ENCODE assay signal across 13 mouse cellular contexts in genomic region chr17:87968483-87968926, GRCm38 (mm10). TPM values are rescaled to one million over a fixed set of nuclear protein-coding genes. Genes with fewer than 3 reads are reported as not detected.
DNase-seq lines count a peak whose midpoint lies in the region; ATAC-seq and TF ChIP-seq lines count a peak whose summit lies in the region.
"Not testable (repeated sequence)": the region's sequence is repeated elsewhere in the genome, so short reads cannot be mapped to it uniquely, and the experiment has no call there.
"Had no signal": no experiment of that assay in that cellular context is flagged by ENCODE, and none has a peak within 500 bp of the region (broad histone marks: within the 10 kb centered on the region; RNA-seq: fewer than 3 reads in every experiment).

No protein-coding gene starts in this region.

- POLR2A ChIA-PET in Patski (lab: Charles Lee): not testable (repeated sequence)

- H3K27me3 ChIP-seq in Patski; heart, embryonic 12.5 days (replicated peaks); kidney, postnatal 0 days (ENCODE audit: insufficient read depth, low read length); midbrain, embryonic 15.5 days (replicated peaks); stomach, embryonic 15.5 days (replicated peaks): not testable (repeated sequence)

- H3K27ac ChIP-seq in heart, embryonic 12.5 days (ENCODE audit: poor library complexity, severe bottlenecking); kidney, postnatal 0 days; midbrain, embryonic 15.5 days; stomach, embryonic 15.5 days: not testable (repeated sequence)

- not testable (repeated sequence) for H3K4me3 ChIP-seq in heart, embryonic 12.5 days; kidney, postnatal 0 days (replicated peaks; ENCODE audit: low read depth, low read length); lung, adult 2 months (replicated peaks; ENCODE audit: extremely low read depth, low read depth, low read length); midbrain, embryonic 15.5 days; stomach, embryonic 15.5 days (replicated peaks)

- not testable (repeated sequence) for H3K9me3 ChIP-seq in heart, embryonic 12.5 days (replicated peaks); kidney, postnatal 0 days (replicated peaks; ENCODE audit: low read length); midbrain, embryonic 15.5 days; stomach, embryonic 15.5 days

- H3K36me3 ChIP-seq in heart, embryonic 12.5 days; kidney, postnatal 0 days (ENCODE audit: insufficient read depth, low read length); midbrain, embryonic 15.5 days (replicated peaks); stomach, embryonic 15.5 days: not testable (repeated sequence)

- not testable (repeated sequence) for H3K9ac ChIP-seq in heart, embryonic 12.5 days; kidney, postnatal 0 days (ENCODE audit: low read depth, low read length); midbrain, embryonic 15.5 days; stomach, embryonic 15.5 days

- not testable (repeated sequence) for DNase-seq in Patski (ENCODE audit: low read depth, low spot score); kidney, postnatal 0 days (ENCODE audit: low spot score)
- peak; percentile 21 for DNase-seq in induced T-regulatory cell, adult 2 months (ENCODE audit: low read depth)
- DNase-seq in lung, adult 2 months: peak; percentile 21

- WGBS in heart, embryonic 12.5 days: 36% methylated on average over 7 of the region's 8 CpGs
- 35% methylated on average over 6 of the region's 8 CpGs for WGBS in kidney, postnatal 0 days
- WGBS in lung, adult 2 months: 36% methylated on average over 6 of the region's 8 CpGs
- whole genome bisulfite sequencing in midbrain, embryonic 15.5 days: 32% methylated on average over 7 of the region's 8 CpGs
- 35% methylated on average over 7 of the region's 8 CpGs for WGBS in stomach, embryonic 15.5 days

- CTCF ChIA-PET in Patski (lab: Charles Lee): interaction anchor here (1.2 to 1.7 kb wide), 2 partner anchors 11 to 62 kb away, joined by 3 to 11 read pairs; no protein-coding TSS in a partner anchor

- not testable (repeated sequence) for TF ChIP-seq CTCF in Patski (IDR thresholded peaks at IDR 0.05); lung, adult 2 months (IDR thresholded peaks at IDR 0.05; ENCODE audit: insufficient read depth, low read length)
- peak; percentile 44; the same call in 1 of the 2 replicates for TF ChIP-seq CTCF in kidney, postnatal 0 days (IDR thresholded peaks at IDR 0.05; ENCODE audit: low read depth)

- peak; percentile 87 for ATAC-seq in Patski
- ATAC-seq in erythroid progenitor cell, adult 5-6 weeks (replicated peaks; ENCODE audit: low FRiP score, poor library complexity, severe bottlenecking): peak; percentile 98
- ATAC-seq in heart, embryonic 12.5 days (ENCODE audit: insufficient number of reproducible peaks, low FRiP score): 0 out of 2 replicates have a peak, but pooled peaks have one; percentile 67
- peak; percentile 71; the same call in 1 of the 2 replicates for ATAC-seq in kidney, postnatal 0 days (replicated peaks; ENCODE audit: low FRiP score, low read depth)
- ATAC-seq in midbrain, embryonic 15.5 days (replicated peaks): peak; percentile 81; the same call in 1 of the 2 replicates
- ATAC-seq in stomach, embryonic 15.5 days (ENCODE audit: insufficient read depth, low FRiP score, low read depth): peak; percentile 79

- in situ Hi-C loops in Patski (cut with MboI; ENCODE audit: low pct_unique_long_range_greater_than_20kb): not testable (repeated sequence)

- not testable (repeated sequence) for TF ChIP-seq POLR2A in lung, adult 2 months (IDR thresholded peaks at IDR 0.05; ENCODE audit: borderline replicate concordance, extremely low read depth, low read depth, low read length)

- not testable (repeated sequence) for H3K4me1 ChIP-seq in heart, embryonic 12.5 days (replicated peaks); kidney, postnatal 0 days (replicated peaks; ENCODE audit: insufficient read depth, low read length); lung, adult 2 months (ENCODE audit: control insufficient read depth, insufficient read depth, low read length); midbrain, embryonic 15.5 days; stomach, embryonic 15.5 days

- H3K4me2 ChIP-seq in heart, embryonic 12.5 days; kidney, postnatal 0 days (ENCODE audit: low read length); midbrain, embryonic 15.5 days; stomach, embryonic 15.5 days: not testable (repeated sequence)

RNA-seq across cellular contexts. Expression of gene Msh6, which starts 6.4 kb away (rescaled TPM):
- polyA plus RNA-seq in Patski (2021): 31.6 TPM
- 31.4 and 34.8 TPM in 2 replicates for total RNA-seq in erythroid progenitor cell, adult 5-6 weeks (2015; ENCODE audit: low replicate concordance)
- total RNA-seq in erythroid progenitor cell, adult 5-6 weeks (2017; ENCODE audit: low replicate concordance): 27.9 and 31.6 TPM in 2 replicates
- polyA plus RNA-seq in heart, embryonic 12.5 days (2016; fragmentation: Nextera tagmentation; extraction: Ambion mirVana): 40.3 and 43.3 TPM in 2 replicates
- 28.6 and 32.0 TPM in 2 replicates for polyA plus RNA-seq in kidney, postnatal 0 days (2015; fragmentation: Nextera tagmentation; extraction: Ambion mirVana)
- 2.0 and 3.2 TPM in 2 replicates for polyA plus RNA-seq in lung, adult 2 months (2012; rRNA removed)
- 29.4 and 29.9 TPM in 2 replicates for polyA plus RNA-seq in midbrain, embryonic 15.5 days (2015; fragmentation: Nextera tagmentation; extraction: Ambion mirVana)
- 42.5 and 48.1 TPM in 2 replicates for polyA plus RNA-seq in stomach, embryonic 15.5 days (2015; fragmentation: Nextera tagmentation; extraction: Ambion mirVana)

RNA-seq across cellular contexts. Expression of gene Rpl36-ps4, which starts 47.7 kb away (rescaled TPM):
- polyA plus RNA-seq in Patski (2021): not detected
- not detected in 2 replicates for total RNA-seq in erythroid progenitor cell, adult 5-6 weeks (2015; ENCODE audit: low replicate concordance)
- total RNA-seq in erythroid progenitor cell, adult 5-6 weeks (2017; ENCODE audit: low replicate concordance): not detected in 2 replicates
- polyA plus RNA-seq in heart, embryonic 12.5 days (2016; fragmentation: Nextera tagmentation; extraction: Ambion mirVana): not detected in 2 replicates
- polyA plus RNA-seq in kidney, postnatal 0 days (2015; fragmentation: Nextera tagmentation; extraction: Ambion mirVana): not detected in 2 replicates
- polyA plus RNA-seq in lung, adult 2 months (2012; rRNA removed): not detected in 2 replicates
- polyA plus RNA-seq in midbrain, embryonic 15.5 days (2015; fragmentation: Nextera tagmentation; extraction: Ambion mirVana): not detected in 2 replicates
- polyA plus RNA-seq in stomach, embryonic 15.5 days (2015; fragmentation: Nextera tagmentation; extraction: Ambion mirVana): not detected in 2 replicates
- total RNA-seq: adrenal gland, postnatal 14 days; gastrocnemius, postnatal 10 days; layer of hippocampus, postnatal 36 days had no signal
- polyA plus RNA-seq: heart, embryonic 14.5 days; limb, embryonic 13.5 days had no signal
